Mouse (Mus musculus): ENCODE results near the gene Gpr61. TPM values are rescaled to one million over a fixed set of nuclear protein-coding genes. Genes with fewer than 3 reads are reported as not detected.
A peak's percentile ranks its signal among the peaks of the same experiment; 100 is the strongest.

Gpr61 gene
- not detected for polyA plus RNA-seq (2017; shearing (Covaris generic))

GRCm38 (mm10) chr3:108154656-108155055 lies at the start of gene Gpr61:
TSS of gene Gpr61 (minus strand) at chr3:108154882.
- no peak for ATAC-seq

DNA sequence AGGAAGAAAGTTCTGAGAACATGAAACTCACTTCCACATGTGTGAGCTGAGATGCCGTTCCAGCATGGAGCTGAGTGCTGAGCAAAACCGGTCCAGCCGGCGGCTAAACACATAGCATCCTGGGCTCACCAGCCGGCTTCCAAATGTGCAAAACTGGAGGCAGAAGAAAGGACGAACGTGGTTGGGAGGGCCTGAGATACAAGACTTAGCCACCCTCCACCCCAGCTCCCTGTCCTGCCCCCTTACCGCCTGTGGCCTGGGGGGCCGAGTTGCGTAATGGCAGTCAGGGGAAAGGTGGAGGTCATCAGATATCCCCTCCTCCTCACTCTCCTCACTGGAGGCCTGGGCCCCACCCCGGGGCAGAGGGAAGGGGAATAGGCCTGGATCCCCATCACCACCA lies 49.8 kb upstream of the Gpr61 start:
- no peak for ATAC-seq

DNA sequence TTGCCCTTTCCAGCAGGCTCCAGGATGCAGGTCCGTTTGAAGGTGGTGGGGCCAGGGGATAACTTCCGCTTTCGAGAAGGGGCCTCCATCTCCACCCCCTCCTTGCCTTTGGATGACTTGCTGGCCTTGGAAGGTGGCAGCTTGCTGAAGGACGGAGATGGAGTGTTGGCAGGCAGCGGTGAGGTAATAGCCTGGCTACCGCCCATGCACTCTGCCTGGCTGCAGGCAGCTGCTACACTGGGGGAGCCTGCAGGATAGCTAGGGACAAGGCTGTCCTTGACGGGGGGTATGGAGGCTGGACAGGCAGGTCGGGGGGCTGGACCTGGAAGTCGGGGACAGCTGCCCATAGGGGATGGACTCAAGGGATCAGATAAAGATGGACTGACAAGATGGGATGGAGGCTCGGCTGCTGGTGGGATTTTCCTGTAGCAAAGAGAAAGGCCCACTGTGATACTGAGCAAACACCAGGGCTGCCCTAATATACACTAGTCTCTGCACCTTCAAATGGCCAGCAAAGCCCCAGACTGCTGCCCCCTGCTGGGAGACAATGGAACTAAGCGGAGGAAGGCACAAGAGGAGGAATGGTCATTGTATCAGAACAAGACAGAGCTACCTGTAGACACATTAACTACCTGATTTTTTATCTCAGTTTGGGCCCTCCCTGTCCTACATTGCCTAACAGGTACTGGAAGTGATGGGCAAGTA lies 49.1 kb upstream of the Gpr61 start:
- no peak for ATAC-seq

GRCm38 (mm10) chr3:108203212-108203611 lies 48.5 kb upstream of the Gpr61 start:
- no peak for ATAC-seq

- no peak for ATAC-seq
These were observed 47.8 kb upstream of the Gpr61 start for GRCm38 (mm10) chr3:108202506-108202905.

DNA sequence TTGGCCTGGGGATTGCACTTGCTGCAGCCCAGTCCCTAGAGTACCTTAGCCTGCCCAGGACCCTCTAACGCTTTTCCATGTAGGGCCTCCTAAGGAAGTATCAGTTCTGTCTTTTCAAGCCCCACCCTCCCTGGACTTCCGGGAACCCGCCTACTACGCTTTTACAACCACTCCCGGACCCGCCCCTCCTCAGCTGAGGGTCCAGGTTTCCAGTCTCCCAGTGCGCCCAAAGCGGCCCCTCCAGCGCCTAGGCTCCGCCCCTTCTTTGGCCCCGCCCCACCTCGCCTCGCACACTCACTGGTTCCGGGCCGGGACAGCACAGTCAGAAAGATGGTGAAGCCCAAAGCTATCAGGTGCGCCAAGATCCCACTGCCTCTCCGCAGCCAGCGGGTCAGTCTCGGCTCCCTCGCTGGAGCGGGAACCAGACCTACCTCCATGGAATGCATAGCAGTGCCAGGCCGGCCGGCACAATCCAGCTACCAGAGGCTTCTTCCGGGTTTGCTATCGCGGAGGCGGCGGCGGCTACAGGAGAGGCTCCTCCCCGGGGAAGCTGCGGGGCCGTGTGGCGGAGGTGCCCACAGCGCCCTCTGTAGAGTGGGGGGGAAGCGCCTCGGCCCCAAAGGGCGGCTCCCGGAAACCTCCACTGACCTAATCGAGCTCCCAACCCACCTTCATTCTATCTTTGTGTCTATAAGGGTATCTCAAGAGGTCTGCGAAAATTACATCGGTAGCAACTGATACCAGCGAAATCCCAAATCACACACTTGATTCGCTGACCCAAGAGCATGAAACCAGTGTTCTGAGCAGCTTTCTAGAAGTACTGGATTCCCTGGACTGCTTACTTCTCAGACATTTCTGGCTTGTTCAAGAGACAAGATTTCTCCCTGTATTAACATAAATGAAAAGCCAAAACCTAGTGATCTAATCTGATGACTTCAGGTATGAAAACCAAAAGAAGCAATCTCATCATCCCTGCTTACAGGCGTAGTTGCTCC lies 45.9 kb upstream of the Gpr61 start, which contains the start of gene Cyb561d1:
Gene Cyb561d1, minus strand, starts transcription at position 884 of the 995 bp plus-strand sequence.
- ATAC-seq: peak; percentile 86

DNA sequence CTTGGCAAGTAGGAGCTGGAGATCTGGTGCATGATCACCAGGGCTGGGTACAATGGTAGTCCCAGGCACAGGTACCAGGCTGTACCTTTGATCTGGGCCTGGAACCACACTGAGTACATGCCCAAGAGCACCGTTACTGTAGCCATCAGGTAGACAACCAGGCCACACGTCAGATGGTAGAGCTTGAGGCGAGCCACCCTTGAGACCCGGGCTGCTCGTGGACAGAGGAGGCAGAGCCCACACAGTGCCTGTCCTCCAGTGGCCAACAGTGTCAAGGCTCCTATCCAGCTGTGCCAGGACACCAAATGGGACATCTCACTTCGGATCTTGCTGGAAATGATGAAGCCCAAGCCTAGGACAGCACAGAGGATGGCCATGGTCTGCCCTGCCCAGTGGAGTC lies 44.5 kb upstream of the Gpr61 start:
- ATAC-seq: no peak

DNA sequence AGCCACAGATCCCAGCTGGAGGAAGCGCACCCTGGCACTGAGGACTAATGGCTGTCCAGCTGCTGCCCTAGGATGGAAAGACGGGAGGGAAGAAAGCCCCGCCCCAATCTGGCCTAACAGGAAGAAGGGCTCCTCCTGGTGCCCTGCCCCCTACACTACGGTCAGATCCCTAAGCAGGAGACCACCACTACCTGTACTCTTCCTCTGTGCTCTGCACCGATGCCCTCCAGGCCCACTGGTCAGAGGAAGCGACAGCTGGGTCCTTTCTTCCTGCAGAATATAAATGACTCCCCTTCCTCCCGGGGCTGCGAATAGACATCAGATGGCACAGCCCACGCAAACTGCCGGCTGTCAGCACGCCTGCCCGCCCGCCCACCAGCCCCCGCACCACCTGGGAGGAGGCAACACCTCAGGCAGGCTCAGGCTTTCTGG lies 42.4 kb upstream of the Gpr61 start:
- ATAC-seq: no peak

DNA sequence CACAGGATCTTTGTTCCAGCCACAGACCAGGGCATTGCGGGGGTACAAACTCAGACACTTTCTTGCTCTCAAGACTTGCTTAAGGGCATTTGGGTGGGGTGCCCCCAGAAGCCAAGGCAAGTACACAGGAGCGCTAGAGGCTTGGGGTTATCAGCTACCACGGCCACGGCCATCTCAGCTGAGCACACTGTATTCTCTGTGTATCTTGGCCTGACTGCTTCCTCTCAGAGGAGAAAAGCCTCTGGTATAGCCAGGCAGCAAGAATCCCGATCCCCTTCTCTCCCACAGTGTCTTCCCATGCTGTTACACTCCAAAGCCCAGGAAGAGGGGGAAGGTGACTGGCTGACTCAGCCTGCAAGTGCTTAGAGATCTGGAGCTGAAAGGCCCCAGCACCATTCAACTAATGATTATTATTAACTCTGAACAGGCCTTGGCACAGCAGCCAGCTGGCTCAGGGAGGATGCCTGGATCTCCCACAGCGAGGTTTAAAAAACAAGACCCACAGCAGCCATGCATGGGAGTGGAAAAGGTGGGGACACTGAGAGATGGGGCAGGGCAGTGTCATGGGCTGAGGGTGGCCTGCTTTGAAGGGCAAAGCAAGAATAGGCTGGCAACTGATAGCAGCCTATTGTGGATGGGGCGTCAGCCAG lies 41.4 kb upstream of the Gpr61 start:
- ATAC-seq: no peak

DNA sequence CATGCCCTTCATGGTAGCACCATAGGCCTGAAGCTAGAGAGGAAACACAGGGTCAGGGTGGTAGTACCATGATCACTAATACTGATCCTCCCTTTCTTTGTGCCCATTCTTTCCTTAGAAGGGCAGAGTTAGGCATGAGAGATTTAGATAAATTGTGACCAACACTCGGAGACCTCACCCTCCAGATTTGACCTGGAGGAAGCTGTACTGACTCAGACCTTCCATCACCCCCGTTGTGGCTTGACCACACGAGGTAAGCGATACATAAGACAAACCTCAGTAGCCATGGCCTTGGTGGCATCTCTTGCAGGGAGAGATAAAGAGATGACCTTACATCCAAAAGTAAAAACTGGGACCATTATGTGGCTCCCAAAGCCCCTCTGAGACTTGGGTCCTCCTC lies 40.6 kb upstream of the Gpr61 start:
- no peak for ATAC-seq

GRCm38 (mm10) chr3:108193686-108194085 lies 39.0 kb upstream of the Gpr61 start:
- no peak for ATAC-seq

DNA sequence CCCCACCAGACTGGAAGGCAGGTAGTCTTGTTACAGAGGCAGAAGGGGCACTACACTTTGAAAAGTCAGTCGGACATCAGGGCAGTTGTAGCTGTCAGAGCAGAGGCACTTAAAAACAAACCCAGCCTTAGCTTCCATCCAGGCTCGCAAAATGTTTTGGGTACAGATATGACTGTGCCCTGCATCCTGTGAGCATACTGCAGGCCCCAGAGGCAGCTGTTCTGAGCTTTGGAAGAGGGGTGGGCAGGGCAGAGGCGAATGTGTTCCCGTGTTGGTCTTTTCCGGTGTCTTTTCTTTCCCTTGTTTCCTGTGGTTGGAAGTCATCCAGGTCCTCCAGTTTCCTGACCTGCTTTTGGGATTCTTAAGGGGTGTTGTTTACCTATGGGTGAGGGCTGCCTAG lies 35.2 kb upstream of the Gpr61 start:
- no peak for ATAC-seq

- ATAC-seq: no peak
These were observed 34.2 kb upstream of the Gpr61 start for GRCm38 (mm10) chr3:108188716-108189490.

DNA sequence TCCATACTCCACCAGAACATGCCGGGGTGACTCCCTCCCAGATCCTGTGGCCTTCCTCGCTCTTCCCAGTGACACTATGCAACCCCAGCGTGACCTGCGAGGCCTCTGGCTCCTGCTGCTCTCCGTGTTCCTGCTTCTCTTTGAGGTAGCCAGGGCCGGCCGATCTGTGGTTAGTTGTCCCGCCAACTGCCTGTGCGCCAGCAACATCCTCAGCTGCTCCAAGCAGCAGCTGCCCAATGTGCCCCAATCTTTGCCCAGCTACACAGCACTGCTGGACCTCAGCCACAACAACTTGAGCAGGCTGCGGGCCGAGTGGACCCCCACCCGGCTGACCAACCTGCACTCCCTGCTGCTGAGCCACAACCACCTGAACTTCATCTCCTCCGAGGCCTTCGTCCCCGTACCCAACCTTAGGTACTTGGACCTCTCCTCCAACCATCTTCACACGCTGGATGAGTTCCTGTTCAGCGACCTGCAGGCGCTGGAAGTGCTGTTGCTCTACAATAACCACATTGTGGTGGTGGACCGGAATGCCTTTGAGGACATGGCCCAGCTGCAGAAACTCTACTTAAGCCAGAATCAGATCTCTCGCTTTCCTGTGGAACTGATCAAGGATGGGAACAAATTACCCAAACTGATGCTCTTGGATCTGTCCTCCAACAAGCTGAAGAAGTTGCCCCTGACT lies 32.6 kb upstream of the Gpr61 start:
- ATAC-seq: no peak

DNA sequence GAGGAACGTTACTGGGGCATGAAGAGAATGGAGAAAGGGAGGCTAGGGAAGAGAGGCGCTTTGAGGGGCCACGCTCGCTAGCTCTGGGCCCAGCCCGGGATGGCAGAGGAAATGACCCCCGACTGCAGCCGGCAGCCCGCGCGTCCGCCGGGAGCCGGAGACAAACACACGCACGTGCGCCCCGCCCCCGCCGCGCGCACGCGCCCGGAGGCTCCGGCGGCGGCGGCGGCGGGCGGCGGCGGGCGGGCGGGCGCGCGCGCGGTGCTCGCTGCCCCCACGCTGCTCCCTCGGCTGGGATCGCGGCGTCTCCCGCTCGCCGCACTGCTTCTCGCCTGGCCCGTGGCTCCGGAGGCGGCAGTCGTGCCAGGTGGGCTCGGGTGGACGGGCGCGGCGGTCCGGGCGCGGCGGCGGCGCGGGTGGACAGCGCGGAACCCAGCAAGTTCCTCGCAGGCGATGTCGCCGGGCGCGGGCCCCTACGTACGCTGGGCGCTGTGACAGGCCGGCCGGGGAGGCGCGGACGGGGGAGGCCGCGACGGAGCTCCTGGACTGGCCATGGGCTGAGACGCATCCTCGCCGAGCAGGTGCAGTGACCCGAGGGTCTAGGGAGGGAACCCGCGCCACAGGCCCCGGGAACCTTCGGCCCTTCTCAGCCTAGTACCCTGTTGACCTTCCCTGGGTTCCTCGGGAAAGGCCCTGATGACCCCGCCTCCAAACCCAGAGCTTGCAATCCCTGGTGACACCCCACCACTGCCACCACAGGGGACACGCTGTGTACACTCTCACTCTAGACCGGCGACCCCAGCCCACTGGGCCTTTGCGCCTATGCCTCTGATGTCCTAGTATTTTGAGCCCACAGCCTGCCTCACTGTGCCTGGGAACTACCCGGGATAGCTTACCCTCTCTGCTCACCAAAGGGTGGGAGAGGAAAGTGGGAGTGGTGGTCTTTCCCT lies 31.7 kb upstream of the Gpr61 start, which contains the start of gene Amigo1:
Gene Amigo1, plus strand, starts transcription at position 238 of the 950 bp plus-strand sequence.
- peak; percentile 37 for ATAC-seq

DNA sequence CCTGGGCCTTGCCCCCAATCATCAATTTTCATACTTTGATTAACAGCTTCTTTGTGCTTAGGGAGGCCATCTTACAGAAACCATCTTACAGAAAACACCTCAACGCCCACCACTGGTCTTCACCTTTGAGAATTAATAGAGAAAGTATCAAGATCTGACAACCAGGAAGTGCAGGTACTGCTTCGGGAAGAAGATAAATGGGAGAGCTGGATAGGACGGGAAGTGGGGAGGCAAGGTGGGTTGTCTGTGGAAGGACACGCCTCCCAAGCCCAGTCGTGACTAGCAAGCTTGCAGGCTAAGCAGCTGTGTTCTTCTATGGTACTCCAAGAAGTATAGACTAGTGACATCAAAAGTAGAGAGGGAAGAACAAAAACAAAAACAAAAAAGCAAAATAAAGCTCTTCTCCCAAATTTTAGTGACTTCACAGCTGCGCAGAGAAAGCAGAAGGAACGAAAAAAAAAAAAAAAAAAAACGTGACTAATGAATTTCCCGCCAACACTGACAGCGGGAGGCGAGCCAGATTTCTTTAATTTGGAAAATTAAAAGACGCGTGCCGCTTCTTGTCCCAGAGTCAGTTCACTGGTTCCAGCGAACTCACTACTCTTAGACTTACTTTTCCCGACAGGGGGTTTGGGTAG lies 30.9 kb upstream of the Gpr61 start:
- ATAC-seq: no peak

DNA sequence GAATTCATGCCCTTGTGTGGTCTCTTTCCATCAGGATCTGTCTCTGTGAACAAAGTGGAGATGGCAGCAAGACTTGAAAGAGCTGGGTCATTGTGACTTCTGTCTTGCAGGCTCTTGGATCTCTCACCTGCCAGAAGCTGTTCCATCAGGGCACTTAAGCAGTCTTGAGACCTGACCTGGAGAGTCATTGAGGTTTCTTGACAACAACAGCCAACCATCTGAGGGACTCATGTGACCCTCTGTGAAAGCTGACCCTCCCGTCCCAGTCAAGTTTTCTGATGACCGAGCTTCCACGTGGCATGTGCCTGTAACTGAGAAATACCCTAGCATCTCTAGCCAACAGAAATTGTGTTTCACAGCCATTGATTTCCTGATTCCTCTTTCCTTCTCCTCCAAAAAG lies 30.1 kb upstream of the Gpr61 start:
- ATAC-seq: no peak

DNA sequence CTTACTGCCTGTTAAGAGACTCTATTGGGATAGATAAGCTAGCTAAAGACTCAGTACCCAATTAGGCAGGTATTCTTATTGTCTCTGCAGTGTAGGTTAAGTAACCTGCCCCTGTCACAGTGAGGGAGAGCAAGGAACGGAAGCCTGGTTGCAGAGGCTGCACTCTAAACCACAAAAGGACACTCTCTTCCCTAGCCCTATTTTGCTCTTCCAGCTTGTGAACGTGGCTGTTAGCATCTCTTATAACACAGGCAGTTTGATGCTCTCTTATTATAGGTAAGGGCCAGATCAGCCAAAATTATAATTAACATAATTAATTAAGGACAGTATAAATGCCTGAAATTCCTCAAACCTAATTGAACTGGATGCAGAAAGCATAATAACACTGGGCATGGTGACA lies 25.8 kb upstream of the Gpr61 start:
- ATAC-seq: no peak

GRCm38 (mm10) chr3:108178756-108179715 lies 24.4 kb upstream of the Gpr61 start:
- no peak for ATAC-seq
